Mouse (Mus musculus) kidney, adult 2 months (tissue): ENCODE results near the gene Coch. TPM values are rescaled to one million over a fixed set of nuclear protein-coding genes. Genes with fewer than 3 reads are reported as not detected.
"Not testable (repeated sequence)": the region's sequence is repeated elsewhere in the genome, so short reads cannot be mapped to it uniquely, and the experiment has no call there.

Experiments
- DNase-seq: peaks from one replicate; pipeline ENCODE4 v3.0.0; 2021
- H3K27ac ChIP-seq: fragments of 200-500 bp; 2 replicates; pipeline ENCODE4 v1.5.1; 2012; ENCODE audit warnings: low read depth, low read length, control low read depth, inconsistent platforms; ENCODE audit not compliant: insufficient read depth
- H3K27me3 ChIP-seq: fragments of 200-500 bp; replicated peaks from 2 replicates; pipeline ENCODE4 v1.6.1; 2012; ENCODE audit warnings: mild to moderate bottlenecking, moderate library complexity, low read length, inconsistent platforms; ENCODE audit not compliant: control insufficient read depth, insufficient read depth
- H3K36me3 ChIP-seq: fragments of 200-500 bp; 2 replicates; pipeline ENCODE4 v1.6.1; 2012; ENCODE audit warnings: mild to moderate bottlenecking, moderate library complexity, low read length, inconsistent platforms; ENCODE audit not compliant: control insufficient read depth, insufficient read depth
- H3K4me1 ChIP-seq: fragments of 200-500 bp; 2 replicates; pipeline ENCODE4 v1.6.1; 2011; ENCODE audit warnings: low read length; ENCODE audit not compliant: control insufficient read depth, insufficient read depth
- H3K4me3 ChIP-seq: fragments of 200-500 bp; 2 replicates; pipeline ENCODE4 v1.5.1; 2011; ENCODE audit warnings: mild to moderate bottlenecking, low read depth, low read length, control low read depth; ENCODE audit not compliant: insufficient read depth
- CTCF ChIP-seq: fragments of 200-500 bp; conservative IDR thresholded peaks from 2 replicates; pipeline ENCODE4 v1.5.1; 2011; ENCODE audit warnings: low read depth, mild to moderate bottlenecking, control low read depth, low read length, moderate library complexity, mixed read lengths; ENCODE audit not compliant: insufficient read depth, insufficient read length
- POLR2A ChIP-seq: fragments of 200-500 bp; IDR thresholded peaks from one replicate; pipeline ENCODE4 v1.6.1; 2011; ENCODE audit warnings: low read depth, low read length, control low read depth
- WGBS: fragments of 180-500 bp; shearing (Covaris S2); methylation state at CpG from one replicate; pipeline ENCODE4 v1.1.7; 2018; 5-methylcytosine and 5-hydroxymethylcytosine counted together
- polyA plus RNA-seq: library from polyadenylated mRNA; depleted of rRNA; stranded (reverse); fragments of >200 nt; gene quantifications from 2 replicates; pipeline ENCODE4 v1.2.3, GENCODE M21; 2012; rRNA removed

The Coch gene
- polyA plus RNA-seq, 1 experiment = 3.2 TPM

GRCm38 (mm10) chr12:51641871-51642270, 48.7 kb downstream of the Coch start:
- no peaks in the 10 kb centered on the region; the same call in 1 of the 2 replicates for H3K4me1 ChIP-seq
- H3K27ac ChIP-seq = no peak overlapping the region
- no peak for TF ChIP-seq CTCF
- TF ChIP-seq POLR2A = no peak
- no peaks in the 10 kb centered on the region for H3K27me3 ChIP-seq
- no peak for DNase-seq
- WGBS = 56% methylated on average over 6 of the region's 6 CpGs
- H3K36me3 ChIP-seq = peaks cover under 1% of the 10 kb centered on the region
- no peak overlapping the region for H3K4me3 ChIP-seq

GRCm38 (mm10) chr12:51649401-51649800, 56.3 kb downstream of the Coch start:
- H3K27ac ChIP-seq, H3K4me3 ChIP-seq, H3K36me3 ChIP-seq, DNase-seq, H3K27me3 ChIP-seq, H3K4me1 ChIP-seq: not testable (repeated sequence)

Other genes starting within 250 kb of the Coch start
- gene G2e3, start 245.3 kb upstream of the Coch start, polyA plus RNA-seq = 0.69 and 1.2 TPM in 2 replicates
- 8.8 and 11.7 TPM in 2 replicates for gene Scfd1, start 215.8 kb upstream of the Coch start, polyA plus RNA-seq
- 11.7 and 12.1 TPM in 2 replicates for gene Ap4s1, start 97.7 kb downstream of the Coch start, polyA plus RNA-seq
- gene Strn3, start 98.6 kb downstream of the Coch start, polyA plus RNA-seq = 13.0 and 15.7 TPM in 2 replicates
- 18.2 and 20.6 TPM in 2 replicates for gene Hectd1, start 236.2 kb downstream of the Coch start, polyA plus RNA-seq